Mouse (Mus musculus) cerebellum, adult 9-11 months (tissue): ENCODE data around the gene Ralgps1.

ENCODE experiments used
- DNase-seq: peaks from one replicate; pipeline ENCODE4 v3.0.0; 2022

Ralgps1 gene

GRCm38 (mm10) chr2:33233856-33234255 is 137.4 kb downstream of the Ralgps1 start:
- no peak for DNase-seq

DNA sequence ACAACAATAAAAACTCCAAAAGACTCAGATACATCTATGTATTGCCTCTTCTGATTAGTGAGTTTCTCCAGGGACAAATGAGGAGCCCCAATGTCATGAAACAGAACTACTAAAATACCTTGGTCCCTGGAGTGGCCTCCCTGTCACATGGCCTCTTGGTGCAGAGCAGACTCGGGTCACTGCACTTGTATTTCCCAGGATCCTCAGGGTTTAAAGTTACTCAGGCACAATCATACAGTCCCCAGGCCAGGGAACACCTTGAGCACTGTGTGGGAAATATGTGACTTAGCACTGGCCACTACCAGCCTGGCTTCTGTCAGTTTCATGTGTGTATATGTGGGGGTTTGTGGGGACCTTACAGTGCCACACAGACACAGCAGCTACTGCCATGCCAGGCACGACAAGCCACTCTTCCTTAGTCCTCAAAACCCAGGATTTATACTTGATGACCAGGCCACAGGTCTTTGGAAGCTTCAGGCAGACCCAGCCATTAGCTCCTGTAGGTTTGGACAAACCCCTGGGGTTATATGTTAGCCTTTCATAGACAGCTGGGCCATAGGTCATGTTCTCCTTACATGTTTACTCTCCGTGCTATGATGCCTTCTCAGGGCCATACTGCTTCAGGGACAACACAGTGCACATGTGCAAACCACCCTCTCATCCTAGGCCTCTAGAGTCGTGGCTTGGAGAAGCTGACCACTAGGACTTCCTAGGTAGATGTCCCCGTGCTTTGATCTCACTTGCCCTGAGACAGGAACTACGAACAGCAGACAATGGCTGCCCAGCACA is 138.3 kb downstream of the Ralgps1 start:
- DNase-seq: no peak

DNA sequence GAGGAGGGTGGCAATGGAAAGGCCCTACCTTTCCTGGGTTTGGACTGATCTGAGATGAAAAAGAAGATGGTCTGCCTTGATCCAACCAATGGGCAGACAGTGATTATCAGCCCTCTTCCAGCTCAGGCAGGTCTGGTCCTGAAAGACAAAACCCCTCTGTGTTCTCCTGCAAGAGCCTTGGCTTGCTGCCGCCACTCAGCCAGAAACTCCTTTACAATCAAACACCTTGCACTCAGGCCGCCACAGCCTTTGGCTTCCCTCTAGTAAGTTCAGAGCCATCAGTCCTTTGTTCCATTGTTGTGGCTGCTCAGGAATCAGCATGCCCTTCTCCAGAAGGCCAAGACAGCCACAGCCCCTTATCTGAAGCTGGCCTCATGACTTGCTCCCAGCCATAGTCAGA is 139.5 kb downstream of the Ralgps1 start:
- DNase-seq: no peak

GRCm38 (mm10) chr2:33230701-33231100 is 140.6 kb downstream of the Ralgps1 start:
- DNase-seq: no peak

- DNase-seq: no peak
Observed at GRCm38 (mm10) chr2:33228551-33228950, 142.7 kb downstream of the Ralgps1 start.

DNA sequence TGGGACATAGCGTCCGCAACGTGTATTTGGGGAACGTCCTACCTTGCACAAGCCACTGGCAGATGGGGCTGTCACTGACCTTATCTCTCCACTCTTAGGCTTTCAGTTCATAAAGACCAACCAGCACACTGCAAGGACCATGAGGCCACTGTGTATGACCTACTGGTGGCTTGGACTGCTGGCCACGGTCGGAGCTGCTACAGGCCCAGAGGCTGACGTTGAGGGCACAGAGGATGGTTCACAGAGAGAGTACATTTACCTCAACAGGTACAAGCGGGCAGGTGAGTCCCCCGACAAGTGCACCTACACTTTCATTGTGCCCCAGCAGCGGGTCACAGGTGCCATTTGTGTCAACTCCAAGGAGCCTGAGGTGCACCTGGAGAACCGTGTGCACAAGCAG is 143.2 kb downstream of the Ralgps1 start:
- no peak for DNase-seq

DNA sequence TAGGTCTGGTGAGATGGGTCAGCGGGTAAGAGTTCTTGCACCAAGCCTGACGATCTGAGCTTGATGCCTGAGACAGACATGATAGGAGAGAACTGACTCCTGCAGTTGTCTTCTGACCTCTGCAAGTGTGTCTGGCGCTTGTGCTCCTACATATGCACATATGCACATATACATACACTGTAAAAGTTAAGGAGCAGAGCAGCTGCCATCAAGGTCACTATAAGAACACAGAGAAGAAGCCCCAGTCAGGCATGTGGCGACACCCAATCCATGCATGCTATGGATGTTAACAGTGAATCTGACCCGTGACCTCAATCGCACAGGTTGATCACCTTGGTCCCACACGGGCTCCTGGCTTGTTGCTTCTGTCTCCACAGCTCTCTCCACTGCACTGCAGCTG is 145.4 kb downstream of the Ralgps1 start:
- DNase-seq: no peak

DNA sequence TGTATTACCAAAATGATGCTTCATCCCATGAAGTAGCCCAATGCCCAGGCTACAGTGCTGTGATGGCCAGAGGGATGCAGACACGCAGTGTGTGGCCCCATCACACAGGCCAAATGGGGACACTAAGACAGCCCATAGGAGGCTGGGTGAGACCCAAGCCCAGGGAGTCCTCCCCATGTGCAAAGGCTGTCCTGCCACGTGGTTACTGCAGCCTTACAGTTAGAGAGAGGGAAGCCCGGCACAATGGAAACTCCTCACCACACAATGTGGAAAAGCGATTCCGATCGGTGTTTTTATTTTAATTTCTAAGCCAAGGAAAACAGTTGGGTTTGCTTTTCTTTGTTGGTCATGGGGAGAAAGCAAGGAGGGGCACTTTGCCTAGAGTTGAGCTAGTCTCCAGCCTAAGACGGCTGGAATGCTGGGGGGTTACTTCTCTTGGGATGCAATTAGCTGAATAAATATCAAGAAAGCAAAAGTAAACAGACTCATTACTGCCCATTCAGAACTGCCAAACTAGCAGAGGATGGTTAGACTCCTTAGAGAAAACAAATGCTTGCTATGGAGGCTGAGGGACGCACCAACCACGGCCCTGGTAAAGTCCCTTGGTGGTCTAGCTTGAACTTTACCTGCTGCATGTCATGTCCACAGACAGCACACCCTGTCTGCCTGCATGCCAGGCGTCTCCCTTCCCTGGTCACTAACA is 147.5 kb downstream of the Ralgps1 start:
- DNase-seq: no peak

- no peak for DNase-seq
Observed at GRCm38 (mm10) chr2:33222480-33222879, 148.8 kb downstream of the Ralgps1 start.

- no peak for DNase-seq
Observed at GRCm38 (mm10) chr2:33221339-33221900, 149.9 kb downstream of the Ralgps1 start.

DNA sequence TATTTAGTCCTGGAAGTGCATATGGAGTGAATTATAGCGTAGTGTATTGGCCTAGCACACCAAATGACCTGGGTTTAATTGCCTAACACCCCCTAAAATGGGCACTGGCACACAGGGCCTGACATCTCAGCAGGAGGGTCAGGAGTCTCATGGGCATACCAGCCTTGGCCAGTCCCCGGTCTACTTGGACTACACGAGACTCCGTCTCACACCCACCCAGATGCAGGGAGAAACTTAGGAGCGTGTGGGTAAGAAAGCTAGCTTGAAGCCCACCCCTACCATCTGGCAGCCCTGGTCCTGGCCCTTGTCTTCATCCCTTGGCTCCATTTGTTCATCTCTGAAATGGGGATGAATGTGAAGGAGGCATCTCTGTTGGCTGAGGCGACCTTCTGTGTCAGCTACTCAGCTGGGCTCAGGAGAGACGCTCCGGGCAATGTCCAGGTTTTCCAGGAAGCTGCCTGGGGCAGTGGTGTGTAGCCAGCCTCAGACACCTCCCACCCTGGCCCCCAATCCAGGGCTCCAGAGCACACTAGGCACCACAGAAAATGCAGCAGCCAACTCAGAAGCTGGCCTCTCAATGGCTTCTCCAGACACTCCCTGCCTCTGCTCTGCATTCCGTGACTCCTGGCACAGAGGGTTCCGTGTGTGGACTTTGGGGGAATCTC is 150.5 kb downstream of the Ralgps1 start:
- DNase-seq: no peak

- no peak for DNase-seq
Observed at GRCm38 (mm10) chr2:33220246-33220645, 151.0 kb downstream of the Ralgps1 start.

- DNase-seq: no peak
Observed at GRCm38 (mm10) chr2:33219637-33220036, 151.6 kb downstream of the Ralgps1 start.

DNA sequence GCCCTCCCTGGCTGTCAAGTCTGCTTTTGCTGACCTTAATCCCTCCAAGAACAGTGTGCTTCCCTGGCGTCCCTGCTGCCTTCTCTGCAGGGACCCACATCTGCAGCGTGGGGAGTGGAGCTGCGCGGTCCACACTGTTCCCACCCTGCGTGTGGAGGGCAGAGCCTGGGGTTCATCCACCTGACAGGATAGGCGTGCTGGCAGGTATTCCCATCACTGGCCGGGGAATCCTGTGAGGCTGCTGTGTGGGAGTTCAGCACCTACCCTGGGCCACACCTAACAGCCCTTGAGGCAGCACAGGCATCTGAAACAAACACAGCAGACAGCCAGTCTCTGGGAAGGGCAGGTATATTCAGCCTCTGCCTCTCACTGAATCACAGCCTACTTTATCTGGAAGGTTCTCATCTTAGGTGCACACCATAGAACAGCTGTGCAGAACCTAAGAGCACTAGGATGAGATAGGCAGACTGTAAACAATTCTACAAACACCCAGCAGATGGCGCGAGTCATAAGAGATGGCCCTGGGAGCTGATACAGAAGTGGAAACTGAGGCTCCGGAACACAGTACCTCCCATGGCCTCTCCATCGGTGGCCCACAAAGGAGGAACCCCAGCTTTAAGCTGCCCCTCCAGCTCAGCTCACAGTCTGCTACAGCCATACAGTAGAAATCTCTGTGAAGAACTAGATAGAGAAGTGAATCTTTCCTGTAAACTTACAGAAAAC is 152.2 kb downstream of the Ralgps1 start:
- no peak for DNase-seq

DNA sequence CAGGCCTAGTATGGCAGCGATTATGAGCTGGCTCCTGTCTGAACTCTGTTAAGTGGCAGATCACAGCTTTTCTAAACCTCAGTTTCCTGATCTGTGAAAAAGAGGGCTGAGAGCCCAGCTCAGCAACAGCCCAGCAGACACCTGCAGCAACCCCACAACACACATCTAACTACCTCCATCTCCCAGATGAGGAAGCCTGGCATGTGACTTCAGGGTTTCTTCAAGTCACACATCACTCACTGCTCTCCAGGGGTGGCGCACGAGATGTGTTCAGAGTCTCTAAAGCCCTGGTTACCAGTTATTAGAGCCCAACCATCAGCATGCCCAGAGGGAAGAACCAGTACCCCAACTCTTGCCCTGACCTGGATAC is 153.9 kb downstream of the Ralgps1 start:
- no peak for DNase-seq

DNA sequence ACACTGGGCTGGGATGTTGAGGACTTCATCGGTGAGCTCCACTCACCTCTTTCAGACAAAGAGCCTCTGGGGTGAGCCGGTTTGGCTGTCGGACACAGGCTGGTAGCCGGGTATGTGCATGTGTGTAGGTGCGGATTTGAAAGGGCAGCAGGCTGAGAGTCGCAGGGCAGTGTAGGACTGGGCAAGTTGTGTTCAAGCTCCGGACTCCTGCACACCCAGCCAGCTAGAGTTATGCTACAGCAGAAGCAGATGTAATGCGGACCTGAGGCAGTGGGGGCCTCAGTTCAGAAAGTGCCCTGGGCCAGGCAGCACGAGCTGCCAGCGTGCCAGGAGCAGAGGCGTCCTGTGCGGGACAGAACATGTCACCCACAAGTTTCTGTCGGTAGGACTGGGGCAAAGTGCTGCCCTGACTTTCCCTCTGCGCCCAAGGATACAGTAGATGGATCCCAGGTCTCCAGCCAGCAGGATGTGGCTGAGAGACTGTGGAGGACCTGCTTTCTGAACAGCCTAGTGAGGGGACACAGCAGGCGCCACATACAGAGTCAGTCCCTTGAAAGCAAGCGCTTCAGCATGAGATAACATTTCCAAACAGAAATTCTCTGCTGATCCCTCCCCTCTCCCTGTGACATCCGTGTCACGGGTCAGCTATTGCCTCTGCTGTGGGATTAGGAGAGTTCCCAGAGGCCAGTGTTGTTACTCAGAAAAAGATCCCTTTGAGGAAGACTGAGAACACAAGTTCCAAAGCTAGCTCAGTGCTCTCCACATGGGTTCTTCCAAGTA is 154.5 kb downstream of the Ralgps1 start:
- DNase-seq: no peak

- peak; percentile 85 for DNase-seq
Observed at GRCm38 (mm10) chr2:33215700-33216509, 155.4 kb downstream of the Ralgps1 start, which contains the start of gene Angptl2. Gene Angptl2, plus strand, starts transcription at chr2:33216069.

DNA sequence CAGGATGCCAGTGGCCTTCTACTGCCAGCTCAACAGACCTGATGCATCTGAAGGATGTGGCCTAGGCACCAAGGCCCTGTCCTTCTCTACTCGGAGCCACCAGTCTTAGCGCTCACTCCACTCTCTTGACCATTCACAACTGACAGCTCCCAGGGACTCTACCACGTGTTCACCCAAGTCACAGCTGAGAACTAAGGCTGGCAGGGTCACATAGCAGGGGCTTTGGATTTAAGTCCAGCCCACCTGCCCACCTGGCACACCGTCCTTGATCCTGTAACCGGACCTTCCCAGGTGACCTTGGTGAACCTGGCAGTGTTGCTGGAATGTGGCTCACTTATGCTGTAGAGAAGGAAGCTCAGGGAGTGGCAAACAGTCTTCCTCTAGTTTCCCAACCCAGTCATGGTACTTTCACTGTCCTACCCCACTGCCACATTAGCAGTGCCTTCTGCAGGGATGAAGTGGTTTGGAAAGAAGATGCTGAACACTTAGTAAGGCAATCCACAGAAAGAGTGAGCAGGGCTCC is 156.0 kb downstream of the Ralgps1 start:
- DNase-seq: no peak

- DNase-seq: peak; percentile 83
Observed at GRCm38 (mm10) chr2:33211263-33211662, 160.0 kb downstream of the Ralgps1 start.

GRCm38 (mm10) chr2:33210841-33211240 is 160.4 kb downstream of the Ralgps1 start:
- no peak for DNase-seq

GRCm38 (mm10) chr2:33208134-33208533 is 163.2 kb downstream of the Ralgps1 start:
- no peak for DNase-seq
